Mouse (Mus musculus): Measurements from ENCODE around the gene Stk32b. TPM values are rescaled to one million over a fixed set of nuclear protein-coding genes. Genes with fewer than 3 reads are reported as not detected.
A peak's percentile ranks its signal among the peaks of the same experiment; 100 is the strongest.

Gene Stk32b
- polyA plus RNA-seq, 1 experiment from 2014 or later, result 0.30 TPM

DNA sequence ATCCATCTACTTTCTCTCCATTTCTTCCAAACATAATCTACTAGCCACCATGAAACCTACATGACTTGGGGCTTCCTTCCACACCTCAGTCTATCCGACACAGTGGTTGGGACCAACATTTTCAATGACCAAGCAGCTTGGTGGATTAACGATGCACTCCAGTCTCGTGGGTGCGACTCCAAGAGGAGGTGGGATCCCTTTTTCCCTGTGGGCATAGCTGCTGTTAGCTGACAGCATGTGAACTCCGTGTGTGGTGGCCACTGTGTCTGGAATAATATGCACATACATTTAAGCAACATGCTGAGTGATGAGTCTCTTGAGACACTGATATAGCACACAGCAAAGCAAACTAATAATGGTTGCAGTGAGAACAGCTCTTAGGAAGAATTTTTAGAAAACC, 124.6 kb downstream of the Stk32b start:
- no peak overlapping the region for H3K27ac ChIP-seq (replicated peaks)
- 57% methylated on average over 5 of the region's 5 CpGs for WGBS (ENCODE audit: insufficient replicate concordance)
- H3K27me3 ChIP-seq, result no peaks in the 10 kb centered on the region
- H3K4me1 ChIP-seq (replicated peaks), result no peaks in the 10 kb centered on the region
- no peak overlapping the region for H3K4me3 ChIP-seq (replicated peaks)
- no peak for ATAC-seq (ENCODE audit: insufficient read depth)
- no peak overlapping the region for H3K9ac ChIP-seq
- no peaks in the 10 kb centered on the region for H3K9me3 ChIP-seq (replicated peaks)
- no peaks in the 10 kb centered on the region for H3K36me3 ChIP-seq (replicated peaks)
- no peak overlapping the region for H3K4me2 ChIP-seq

DNA sequence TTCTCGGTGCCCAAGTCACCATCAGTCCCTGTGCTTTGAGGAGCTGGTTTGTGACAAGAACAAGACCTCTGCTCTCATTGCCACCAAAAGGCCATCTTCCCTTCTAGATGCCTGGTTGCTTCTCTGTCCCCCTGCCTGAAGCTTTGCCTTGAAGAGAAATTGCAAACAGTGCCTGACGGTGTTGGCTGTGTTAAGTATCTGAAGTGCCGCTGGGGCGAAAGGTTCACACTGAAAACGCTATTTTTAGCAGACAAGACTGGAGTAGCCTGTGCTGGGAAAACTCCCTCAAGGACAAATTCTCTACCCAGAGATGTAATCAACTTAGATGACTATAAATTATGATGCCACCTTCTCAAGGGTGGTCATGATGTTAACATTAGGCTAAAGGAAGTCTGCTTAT, 129.1 kb downstream of the Stk32b start:
- no peak for ATAC-seq (ENCODE audit: insufficient read depth)
- no peaks in the 10 kb centered on the region for H3K27me3 ChIP-seq
- no peaks in the 10 kb centered on the region for H3K9me3 ChIP-seq (replicated peaks)
- H3K4me2 ChIP-seq, result no peak overlapping the region
- H3K4me3 ChIP-seq (replicated peaks), result no peak overlapping the region
- no peaks in the 10 kb centered on the region for H3K4me1 ChIP-seq (replicated peaks)
- H3K36me3 ChIP-seq (replicated peaks), result no peaks in the 10 kb centered on the region
- no peak overlapping the region for H3K27ac ChIP-seq (replicated peaks)
- whole genome bisulfite sequencing (ENCODE audit: insufficient replicate concordance), result 37% methylated on average over 5 of the region's 5 CpGs
- no peak overlapping the region for H3K9ac ChIP-seq

DNA sequence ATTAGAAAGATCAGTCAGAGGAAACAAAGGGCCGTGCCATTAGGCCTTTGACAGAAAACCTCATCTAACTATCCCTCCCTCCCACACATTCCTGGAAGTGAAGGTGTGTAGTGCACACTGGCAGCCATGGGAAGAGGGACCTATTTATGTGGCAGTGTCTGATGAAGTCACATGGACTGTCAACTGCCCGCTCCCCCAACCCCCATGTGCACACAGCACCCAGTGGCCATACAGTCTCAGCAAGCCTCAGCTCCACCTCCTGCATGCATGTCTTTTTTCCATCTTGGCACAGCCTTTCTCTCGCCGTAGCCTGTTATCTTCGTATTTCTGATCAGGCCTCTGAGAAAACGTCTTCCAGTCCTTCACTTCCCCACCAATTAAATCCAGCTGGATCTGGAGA, 130.9 kb downstream of the Stk32b start:
- no peaks in the 10 kb centered on the region for H3K27me3 ChIP-seq
- H3K27ac ChIP-seq (replicated peaks), result no peak overlapping the region
- 68% methylated on average over 6 of the region's 6 CpGs for WGBS (ENCODE audit: insufficient replicate concordance)
- H3K9me3 ChIP-seq (replicated peaks), result no peaks in the 10 kb centered on the region
- H3K4me1 ChIP-seq (replicated peaks), result no peaks in the 10 kb centered on the region
- H3K4me3 ChIP-seq (replicated peaks), result no peak overlapping the region
- no peak for ATAC-seq (ENCODE audit: insufficient read depth)
- H3K4me2 ChIP-seq, result no peak overlapping the region
- H3K36me3 ChIP-seq (replicated peaks), result no peaks in the 10 kb centered on the region
- H3K9ac ChIP-seq, result no peak overlapping the region

DNA sequence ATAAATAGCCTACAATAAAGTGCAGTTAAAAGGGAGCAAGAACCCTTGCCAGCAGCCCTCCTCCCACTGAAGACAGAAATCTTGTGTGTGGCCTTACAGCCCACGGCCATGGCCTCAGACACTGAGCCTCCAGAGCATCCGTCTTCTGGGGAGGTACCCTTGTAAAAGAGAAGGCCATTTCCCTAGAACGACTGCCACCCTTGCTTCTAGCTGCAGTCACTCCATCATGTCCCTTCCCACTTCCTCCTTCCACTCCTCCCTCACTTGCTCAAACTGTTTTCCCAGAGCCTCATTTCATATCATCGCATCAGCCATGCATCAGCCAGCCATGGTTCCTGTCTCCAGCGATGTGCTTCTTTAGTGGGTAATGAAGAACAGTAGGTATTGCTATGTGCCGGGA, 141.5 kb downstream of the Stk32b start:
- no peak overlapping the region for H3K27ac ChIP-seq (replicated peaks)
- 55% methylated on average over 6 of the region's 6 CpGs for WGBS (ENCODE audit: insufficient replicate concordance)
- no peaks in the 10 kb centered on the region for H3K27me3 ChIP-seq
- H3K36me3 ChIP-seq (replicated peaks), result no peaks in the 10 kb centered on the region
- H3K4me1 ChIP-seq (replicated peaks), result no peaks in the 10 kb centered on the region
- no peak overlapping the region for H3K9ac ChIP-seq
- H3K4me2 ChIP-seq, result no peak overlapping the region
- no peaks in the 10 kb centered on the region for H3K9me3 ChIP-seq (replicated peaks)
- no peak for ATAC-seq (ENCODE audit: insufficient read depth)
- no peak overlapping the region for H3K4me3 ChIP-seq (replicated peaks)

DNA sequence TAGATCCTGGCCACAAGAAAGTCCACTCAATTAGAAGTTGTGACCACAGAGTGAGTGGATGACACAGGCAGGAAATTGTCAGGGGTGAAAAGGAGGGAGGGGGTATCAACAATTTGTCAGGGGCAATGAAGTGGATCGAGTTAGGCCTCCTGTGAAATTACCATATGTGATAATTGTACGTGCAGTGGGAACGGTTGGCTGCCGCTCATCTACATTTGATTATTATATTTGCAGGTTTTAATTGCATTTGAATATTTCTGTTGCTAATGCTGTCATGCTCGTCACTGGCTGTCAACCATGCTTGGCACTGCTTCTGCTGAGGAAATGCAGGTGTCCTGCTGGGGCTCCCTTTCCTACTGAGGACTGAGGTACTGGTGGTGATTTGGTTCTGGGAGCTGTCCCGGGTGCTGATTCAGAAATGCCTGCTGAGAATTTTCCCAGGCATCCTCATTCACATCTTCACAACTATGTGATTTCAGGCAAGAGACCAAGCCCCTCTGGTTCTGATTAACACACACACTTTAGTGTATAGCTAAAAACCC, 159.6 kb downstream of the Stk32b start:
- H3K4me1 ChIP-seq (replicated peaks), result no peaks in the 10 kb centered on the region
- no peak overlapping the region for H3K9ac ChIP-seq
- no peak overlapping the region for H3K4me3 ChIP-seq (replicated peaks)
- H3K27me3 ChIP-seq, result no peaks in the 10 kb centered on the region
- H3K27ac ChIP-seq (replicated peaks), result no peak overlapping the region
- no peaks in the 10 kb centered on the region for H3K36me3 ChIP-seq (replicated peaks)
- 52% methylated on average over 6 of the region's 6 CpGs for WGBS (ENCODE audit: insufficient replicate concordance)
- no peaks in the 10 kb centered on the region for H3K9me3 ChIP-seq (replicated peaks)
- no peak for ATAC-seq (ENCODE audit: insufficient read depth)
- H3K4me2 ChIP-seq, result no peak overlapping the region

DNA sequence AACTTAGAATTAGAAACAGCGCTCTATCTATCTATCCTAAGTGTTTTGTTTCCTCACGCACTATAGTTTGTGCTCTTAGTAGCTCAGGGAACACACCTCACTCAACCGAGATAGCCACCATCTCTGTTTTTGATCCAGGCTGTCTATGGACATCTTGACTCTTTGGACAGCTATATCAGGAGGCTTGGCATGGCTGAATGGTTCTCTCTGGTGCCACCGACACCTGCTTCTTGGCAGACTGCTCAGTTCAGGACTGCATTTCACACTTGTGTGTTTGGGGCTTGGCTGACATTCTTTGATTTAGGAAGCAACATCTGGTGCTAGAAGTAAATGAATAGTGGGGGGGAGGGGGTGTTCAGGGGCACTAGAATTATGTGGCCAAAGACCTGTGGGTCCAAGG, 162.7 kb downstream of the Stk32b start:
- H3K9ac ChIP-seq, result no peak overlapping the region
- no peaks in the 10 kb centered on the region for H3K27me3 ChIP-seq
- no peaks in the 10 kb centered on the region for H3K4me1 ChIP-seq (replicated peaks)
- no peak overlapping the region for H3K27ac ChIP-seq (replicated peaks)
- ATAC-seq (ENCODE audit: insufficient read depth), result no peak
- no peak overlapping the region for H3K4me3 ChIP-seq (replicated peaks)
- H3K4me2 ChIP-seq, result no peak overlapping the region
- no peaks in the 10 kb centered on the region for H3K36me3 ChIP-seq (replicated peaks)
- no peaks in the 10 kb centered on the region for H3K9me3 ChIP-seq (replicated peaks)
- WGBS (ENCODE audit: insufficient replicate concordance), result 64% methylated on average over 4 of the region's 4 CpGs

DNA sequence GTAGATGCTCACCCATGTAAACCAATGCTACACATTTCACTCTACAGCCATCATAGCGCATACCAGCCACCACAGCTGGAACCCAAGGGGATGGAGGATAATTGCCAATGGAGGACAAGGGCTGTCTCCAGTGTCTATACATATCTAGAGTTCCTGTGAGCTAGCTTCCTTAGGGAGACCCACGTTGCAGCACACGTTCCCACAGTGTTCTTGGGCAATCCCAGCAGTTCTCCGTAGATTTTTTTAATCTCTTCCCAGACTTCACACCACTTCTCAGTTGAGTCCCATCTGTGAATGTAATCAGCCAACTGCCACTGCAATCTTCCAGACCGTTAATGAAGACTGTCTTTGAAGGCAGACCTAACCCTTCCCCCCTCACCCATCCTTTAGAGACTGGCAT, 165.3 kb downstream of the Stk32b start:
- 64% methylated on average over 5 of the region's 5 CpGs for WGBS (ENCODE audit: insufficient replicate concordance)
- Histone ChIP-seq H3K4me1 (replicated peaks) (no peaks in the 10 kb centered on the region), H3K4me2 (no peak overlapping the region), H3K27ac (replicated peaks) (no peak overlapping the region), H3K4me3 (replicated peaks) (no peak overlapping the region), H3K27me3 (no peaks in the 10 kb centered on the region), H3K36me3 (replicated peaks) (no peaks in the 10 kb centered on the region), H3K9ac (no peak overlapping the region), H3K9me3 (replicated peaks) (no peaks in the 10 kb centered on the region)
- ATAC-seq (ENCODE audit: insufficient read depth), result no peak

DNA sequence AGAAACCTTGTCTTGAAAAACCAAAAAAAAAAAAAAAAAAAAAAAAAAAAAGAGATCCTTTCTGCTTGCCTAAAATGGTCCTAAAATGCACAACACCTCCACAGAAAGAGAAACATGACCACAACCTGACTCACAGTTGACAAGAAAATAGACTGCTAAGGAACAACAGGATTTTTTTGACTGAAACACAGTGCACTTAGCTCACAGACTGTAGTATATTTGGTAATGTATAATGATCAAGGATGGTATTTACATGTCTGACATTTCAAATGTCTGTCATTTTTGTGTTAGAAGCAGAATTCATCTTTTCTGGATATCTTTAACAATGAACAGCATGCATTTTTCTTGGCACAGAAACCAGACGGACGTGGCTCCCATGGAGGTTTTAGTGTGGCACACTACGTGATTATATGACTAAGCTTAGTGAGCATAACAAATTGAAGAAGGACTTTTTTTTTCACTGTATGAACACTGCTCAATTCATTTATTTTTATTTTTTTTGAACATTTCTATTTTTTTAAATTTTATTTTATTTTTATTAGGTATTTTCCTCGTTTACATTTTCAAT, 181.2 kb downstream of the Stk32b start:
- 62% methylated on average over 4 of the region's 4 CpGs for WGBS (ENCODE audit: insufficient replicate concordance)
- Histone ChIP-seq H3K4me2 (no peak overlapping the region), H3K4me1 (replicated peaks) (no peaks in the 10 kb centered on the region), H3K27ac (replicated peaks) (no peak overlapping the region), H3K4me3 (replicated peaks) (no peak overlapping the region), H3K36me3 (replicated peaks) (no peaks in the 10 kb centered on the region), H3K9ac (no peak overlapping the region), H3K9me3 (replicated peaks) (no peaks in the 10 kb centered on the region), H3K27me3 (no peaks in the 10 kb centered on the region)
- no peak for ATAC-seq (ENCODE audit: insufficient read depth)

DNA sequence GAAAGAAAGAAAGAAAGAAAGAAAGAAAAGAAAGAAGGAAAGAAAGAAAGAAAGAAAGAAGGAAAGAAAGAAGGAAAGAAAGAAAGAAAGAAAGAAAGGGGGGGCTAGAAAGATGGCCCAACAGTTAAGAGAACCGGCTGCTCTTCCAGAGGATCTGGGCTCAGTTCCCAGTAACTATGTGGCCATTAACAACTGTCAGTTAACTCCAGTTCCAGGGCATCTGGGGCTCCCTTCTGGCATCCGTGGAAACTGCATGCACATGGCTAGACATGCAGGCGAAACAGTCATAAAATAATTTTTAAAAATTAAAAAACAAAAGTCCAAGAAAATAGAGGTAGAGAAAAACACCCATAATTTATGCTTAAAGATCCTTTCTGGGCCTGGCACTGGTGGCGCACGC, 181.7 kb downstream of the Stk32b start:
- Histone ChIP-seq H3K27ac (replicated peaks) (no peak overlapping the region), H3K4me1 (replicated peaks) (no peaks in the 10 kb centered on the region), H3K4me3 (replicated peaks) (no peak overlapping the region), H3K36me3 (replicated peaks) (no peaks in the 10 kb centered on the region), H3K9me3 (replicated peaks) (no peaks in the 10 kb centered on the region), H3K4me2 (no peak overlapping the region), H3K27me3 (no peaks in the 10 kb centered on the region), H3K9ac (no peak overlapping the region)
- 60% methylated on average over 5 of the region's 5 CpGs for WGBS (ENCODE audit: insufficient replicate concordance)
- ATAC-seq (ENCODE audit: insufficient read depth), result no peak

DNA sequence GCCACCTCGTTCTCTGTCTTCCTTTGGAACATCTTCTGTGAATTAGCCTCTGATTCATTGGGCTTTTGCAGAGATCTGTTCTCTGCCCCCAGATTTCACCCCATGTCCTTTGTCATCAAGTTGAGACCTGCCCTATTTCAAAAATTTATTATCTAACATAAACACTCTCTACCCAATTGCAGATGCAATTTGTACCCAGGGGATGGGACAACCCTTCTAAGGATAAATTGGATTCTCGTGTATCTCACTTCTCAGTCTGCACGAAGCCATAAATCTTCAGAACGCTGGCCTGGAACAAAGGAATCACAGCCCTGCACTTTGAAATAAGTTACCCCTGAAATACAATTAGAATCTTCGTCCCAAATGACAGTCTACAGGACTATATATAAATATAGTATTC, 191.6 kb downstream of the Stk32b start:
- ATAC-seq (ENCODE audit: insufficient read depth), result no peak
- H3K4me1 ChIP-seq (replicated peaks), result no peaks in the 10 kb centered on the region
- H3K4me3 ChIP-seq (replicated peaks), result no peak overlapping the region
- H3K9ac ChIP-seq, result no peak overlapping the region
- no peaks in the 10 kb centered on the region for H3K27me3 ChIP-seq
- H3K27ac ChIP-seq (replicated peaks), result no peak overlapping the region
- 58% methylated on average over 5 of the region's 5 CpGs for WGBS (ENCODE audit: insufficient replicate concordance)
- H3K9me3 ChIP-seq (replicated peaks), result no peaks in the 10 kb centered on the region
- no peaks in the 10 kb centered on the region for H3K36me3 ChIP-seq (replicated peaks)
- H3K4me2 ChIP-seq, result no peak overlapping the region

DNA sequence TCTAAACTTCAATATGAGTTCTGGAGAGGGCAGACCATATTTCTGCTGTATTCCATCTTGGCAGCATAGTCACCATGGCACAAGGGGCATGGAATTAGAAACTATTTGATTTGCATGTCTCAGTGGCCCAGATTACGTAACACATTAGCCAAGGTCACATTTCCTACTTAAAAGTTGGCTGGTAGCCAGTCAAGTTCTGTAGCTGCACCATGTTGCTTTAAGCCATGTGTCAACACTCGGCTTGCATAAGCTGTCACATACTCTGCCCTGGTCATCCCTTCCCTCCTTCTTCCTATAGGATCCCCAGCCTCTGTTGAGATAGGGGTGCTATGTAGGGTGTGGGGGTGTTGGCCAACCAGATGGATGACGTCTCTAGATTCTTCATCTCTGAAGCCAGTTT, 196.5 kb downstream of the Stk32b start:
- H3K4me2 ChIP-seq, result no peak overlapping the region
- H3K4me1 ChIP-seq (replicated peaks), result no peaks in the 10 kb centered on the region
- no peaks in the 10 kb centered on the region for H3K36me3 ChIP-seq (replicated peaks)
- H3K9ac ChIP-seq, result no peak overlapping the region
- no peak overlapping the region for H3K4me3 ChIP-seq (replicated peaks)
- 43% methylated on average over 3 of the region's 3 CpGs for WGBS (ENCODE audit: insufficient replicate concordance)
- H3K9me3 ChIP-seq (replicated peaks), result no peaks in the 10 kb centered on the region
- H3K27ac ChIP-seq (replicated peaks), result no peak overlapping the region
- no peaks in the 10 kb centered on the region for H3K27me3 ChIP-seq
- ATAC-seq (ENCODE audit: insufficient read depth), result 0 out of 2 replicates have a peak, but pooled peaks have one; percentile 42

DNA sequence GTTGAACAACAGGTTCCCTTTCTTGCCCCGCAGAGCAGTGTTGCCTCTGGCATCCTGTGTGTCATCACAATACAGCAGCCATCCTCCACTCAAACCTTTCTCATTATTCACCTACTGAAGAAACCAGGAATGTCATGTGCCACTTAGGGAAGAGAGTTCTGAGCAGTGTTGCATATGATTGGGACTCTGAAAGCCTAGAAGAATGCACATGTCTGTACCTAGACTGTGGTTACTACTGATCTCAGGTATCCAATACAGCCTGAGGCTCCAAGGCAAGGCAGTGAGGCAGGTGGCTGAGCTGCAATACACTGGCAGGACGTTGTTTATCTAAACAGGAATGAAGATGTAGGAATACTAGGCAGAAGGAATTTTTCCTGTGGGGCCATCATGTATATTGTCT, 204.5 kb downstream of the Stk32b start:
- H3K4me2 ChIP-seq, result no peak overlapping the region
- no peak overlapping the region for H3K27ac ChIP-seq (replicated peaks)
- H3K4me1 ChIP-seq (replicated peaks), result no peaks in the 10 kb centered on the region
- H3K4me3 ChIP-seq (replicated peaks), result no peak overlapping the region
- WGBS (ENCODE audit: insufficient replicate concordance), result 22% methylated on average over 2 of the region's 2 CpGs
- no peak for ATAC-seq (ENCODE audit: insufficient read depth)
- H3K27me3 ChIP-seq, result no peaks in the 10 kb centered on the region
- no peaks in the 10 kb centered on the region for H3K9me3 ChIP-seq (replicated peaks)
- no peaks in the 10 kb centered on the region for H3K36me3 ChIP-seq (replicated peaks)
- H3K9ac ChIP-seq, result no peak overlapping the region

All from liver, embryonic 15.5 days (tissue).